Mouse (Mus musculus) small intestine, adult 2 months (tissue): ENCODE data around the gene Mpst.

ENCODE experiments used
- CTCF ChIP-seq: fragments of 200-500 bp; IDR thresholded peaks from 2 replicates; pipeline ENCODE4 v1.5.1; 2012; ENCODE audit warnings: low read depth, mild to moderate bottlenecking, control low read depth, inconsistent platforms, low read length, moderate library complexity, mixed read lengths; ENCODE audit not compliant: insufficient replicate concordance, insufficient read length; ENCODE audit errors: extremely low read depth
- POLR2A ChIP-seq: fragments of 200-500 bp; IDR thresholded peaks from 2 replicates; pipeline ENCODE4 v1.6.1; 2012; ENCODE audit warnings: low read depth, mild to moderate bottlenecking, control low read depth, inconsistent platforms, low read length, moderate library complexity

DNA sequence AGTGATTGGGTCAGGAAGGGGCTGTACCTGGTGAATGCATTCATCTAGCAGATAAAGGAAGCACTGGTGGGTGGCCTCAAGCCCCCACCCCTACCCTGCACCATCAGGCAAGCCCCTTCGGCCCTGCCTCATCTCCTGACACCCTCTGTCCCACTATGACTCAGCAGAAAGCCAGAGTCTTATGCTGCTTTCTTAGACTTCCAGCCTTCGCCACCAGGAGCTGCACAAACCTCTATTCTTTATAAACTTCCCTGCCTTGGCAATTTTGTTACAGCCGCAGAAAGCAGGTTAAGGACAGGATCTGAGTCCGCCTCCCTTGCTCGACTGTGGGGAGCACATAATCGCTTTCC lies 44.2 kb downstream of the Mpst start:
- TF ChIP-seq POLR2A (no peak), CTCF (no peak)
